ENCODE assay signal across 11 mouse cellular contexts in genomic region chr7:135125296-135126065, GRCm38 (mm10).
"Had no signal": no experiment of that assay in that cellular context is flagged by ENCODE, and none has a peak within 500 bp of the region (broad histone marks: within the 10 kb centered on the region; RNA-seq: fewer than 3 reads in every experiment).

No protein-coding gene starts in this region.

- H3K9ac ChIP-seq: intestine, embryonic 15.5 days; limb, embryonic 15.5 days; liver, embryonic 12.5 days; midbrain, embryonic 12.5 days; neural tube, embryonic 15.5 days had no signal

- H3K27ac ChIP-seq: intestine, embryonic 15.5 days; limb, embryonic 15.5 days; liver, embryonic 12.5 days; macrophage; midbrain, embryonic 12.5 days; neural tube, embryonic 15.5 days; stomach, postnatal 0 days had no signal

- ATAC-seq: intestine, embryonic 15.5 days; liver, embryonic 12.5 days had no signal

- DNase-seq: kidney, adult 18-20 months; kidney, postnatal 10 days; thymus, postnatal 4 days had no signal

- H3K4me3 ChIP-seq: intestine, embryonic 15.5 days; limb, embryonic 15.5 days; liver, embryonic 12.5 days; midbrain, embryonic 12.5 days; myocyte; neural tube, embryonic 15.5 days had no signal

- H3K27me3 ChIP-seq: intestine, embryonic 15.5 days; limb, embryonic 15.5 days; liver, embryonic 12.5 days; midbrain, embryonic 12.5 days; neural tube, embryonic 15.5 days had no signal

- H3K36me3 ChIP-seq: liver, embryonic 12.5 days; midbrain, embryonic 12.5 days; neural tube, embryonic 15.5 days had no signal

- H3K4me1 ChIP-seq: intestine, embryonic 15.5 days; limb, embryonic 15.5 days; liver, embryonic 12.5 days had no signal

- H3K9me3 ChIP-seq: intestine, embryonic 15.5 days; limb, embryonic 15.5 days; liver, embryonic 12.5 days; midbrain, embryonic 12.5 days; neural tube, embryonic 15.5 days had no signal

- H3K4me2 ChIP-seq: intestine, embryonic 15.5 days; limb, embryonic 15.5 days; liver, embryonic 12.5 days; midbrain, embryonic 12.5 days; neural tube, embryonic 15.5 days had no signal
